Mouse (Mus musculus): ENCODE measurements around the gene Arpc4. TPM values are rescaled to one million over a fixed set of nuclear protein-coding genes. Genes with fewer than 3 reads are reported as not detected.

Gene Arpc4
- total and polyA plus RNA-seq, 2 experiments from 2014 or later: 178 to 475 TPM

DNA sequence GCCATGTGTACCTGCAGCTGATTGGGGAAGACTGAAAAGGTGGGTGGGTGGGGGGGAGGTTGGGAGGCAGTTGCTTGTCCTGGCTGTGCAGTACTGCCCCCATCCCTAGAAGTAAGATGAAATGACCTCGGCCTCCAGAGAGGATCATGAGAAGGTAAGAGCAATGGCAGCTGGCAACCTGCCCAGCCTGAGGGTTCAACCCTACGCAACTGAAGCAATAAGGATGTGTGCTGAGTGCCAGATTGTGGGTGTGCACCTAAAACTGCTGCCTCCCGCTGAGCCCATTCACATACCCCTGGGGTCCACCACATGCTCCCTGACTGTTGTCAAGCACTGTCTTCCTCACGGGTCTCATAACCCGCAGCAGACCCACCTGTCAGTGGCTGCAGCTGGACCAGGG is 38.5 kb downstream of the Arpc4 start:
- DNase-seq (ENCODE audit: low spot score) (no peak), ATAC-seq (no peak)
- no peaks in the 10 kb centered on the region for H3K27me3 ChIP-seq (ENCODE audit: insufficient read depth, low read length)
- no peak overlapping the region for H3K9ac ChIP-seq (replicated peaks; ENCODE audit: low read length)
- TF ChIP-seq CTCF (IDR thresholded peaks at IDR 0.05; ENCODE audit: low read depth): no peak
- WGBS: 74% methylated on average over 5 of the region's 5 CpGs
- H3K27ac ChIP-seq: no peak overlapping the region
- H3K4me3 ChIP-seq (ENCODE audit: low read length): no peak overlapping the region
- no peaks in the 10 kb centered on the region for H3K9me3 ChIP-seq (ENCODE audit: low read length)
- 0 out of 2 replicates have a peak, but pooled peaks cover 9% of the 10 kb centered on the region for H3K36me3 ChIP-seq (ENCODE audit: insufficient read depth, low read length)
- H3K4me1 ChIP-seq (ENCODE audit: insufficient read depth, low read length): peaks cover 11% of the 10 kb centered on the region
- no peak overlapping the region for H3K4me2 ChIP-seq (ENCODE audit: low read depth, low read length)

- Histone ChIP-seq H3K4me2 (ENCODE audit: low read depth, low read length) (peak overlapping the region; percentile 99), H3K4me1 (ENCODE audit: insufficient read depth, low read length) (peaks cover 11% of the 10 kb centered on the region), H3K4me3 (ENCODE audit: low read length) (peak overlapping the region; percentile 62), H3K9me3 (ENCODE audit: low read length) (no peaks in the 10 kb centered on the region), H3K27ac (peak overlapping the region; percentile 71), H3K27me3 (ENCODE audit: insufficient read depth, low read length) (no peaks in the 10 kb centered on the region), H3K36me3 (ENCODE audit: insufficient read depth, low read length) (0 out of 2 replicates have a peak, but pooled peaks cover 9% of the 10 kb centered on the region), H3K9ac (replicated peaks; ENCODE audit: low read length) (peak overlapping the region; percentile 75)
- TF ChIP-seq CTCF (IDR thresholded peaks at IDR 0.05; ENCODE audit: low read depth): no peak
- DNase-seq (ENCODE audit: low spot score) (peak; percentile 7), ATAC-seq (peak; percentile 15)
- 13% methylated on average over 16 of the region's 16 CpGs for WGBS
Observed at GRCm38 (mm10) chr6:113418441-113419198, 40.7 kb downstream of the Arpc4 start.

DNA sequence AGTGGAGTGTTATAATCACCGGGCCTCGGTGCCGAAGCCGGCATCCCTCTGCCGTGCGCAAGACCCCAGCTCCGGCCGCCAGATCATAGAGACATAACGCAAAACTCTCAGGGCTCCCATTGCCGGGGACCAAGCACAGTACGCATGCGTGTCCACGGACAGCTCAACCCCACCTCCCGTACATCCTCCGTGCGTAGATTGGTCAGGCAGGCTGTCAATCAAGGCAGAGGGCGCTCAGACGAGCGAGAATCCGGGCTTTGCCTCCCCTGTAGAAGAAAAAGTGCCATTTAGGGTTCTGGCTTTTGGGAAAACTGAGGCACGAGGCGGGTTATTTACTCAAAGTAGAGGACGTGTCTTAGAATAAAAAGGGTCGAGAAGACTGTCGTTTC is 41.3 kb downstream of the Arpc4 start, which contains the start of gene Rpusd3:
Gene Rpusd3 (minus strand): TSS at position 142 of the 389 bp plus-strand sequence.
- Histone ChIP-seq H3K36me3 (ENCODE audit: insufficient read depth, low read length) (0 out of 2 replicates have a peak, but pooled peaks cover 9% of the 10 kb centered on the region), H3K9ac (replicated peaks; ENCODE audit: low read length) (peak within 1 kb of the TSS; percentile 75), H3K27ac (peak within 1 kb of the TSS; percentile 71), H3K4me1 (ENCODE audit: insufficient read depth, low read length) (peaks cover 11% of the 10 kb centered on the region), H3K9me3 (ENCODE audit: low read length) (no peaks in the 10 kb centered on the region), H3K4me3 (ENCODE audit: low read length) (peak within 1 kb of the TSS; percentile 62), H3K4me2 (ENCODE audit: low read depth, low read length) (peak within 1 kb of the TSS; percentile 99), H3K27me3 (ENCODE audit: insufficient read depth, low read length) (no peaks in the 10 kb centered on the region)
- under 1% methylated on average over 25 of the region's 25 CpGs for WGBS
- DNase-seq (ENCODE audit: low spot score) (peak; percentile 99), ATAC-seq (peak; percentile 97)
- TF ChIP-seq CTCF (IDR thresholded peaks at IDR 0.05; ENCODE audit: low read depth): no peak

DNA sequence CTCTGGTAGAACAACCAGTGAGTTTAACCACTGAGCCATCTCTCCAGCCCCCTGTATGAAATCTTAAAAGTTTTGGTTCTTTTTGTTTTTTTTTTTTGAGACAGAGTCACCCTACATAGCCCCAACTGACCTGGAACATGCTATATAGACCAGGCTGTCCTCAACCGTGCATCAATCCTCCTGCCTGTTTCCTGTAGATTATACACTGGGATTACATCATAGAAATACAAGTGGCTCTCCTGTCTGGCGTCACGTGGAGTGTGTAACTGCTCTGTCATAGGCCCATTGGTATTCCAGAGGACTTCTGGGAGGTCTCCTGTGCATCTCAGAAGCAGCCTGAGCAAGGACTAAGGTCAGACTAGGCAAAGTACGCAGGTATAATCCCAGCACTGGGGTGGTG is 45.1 kb downstream of the Arpc4 start:
- H3K27ac ChIP-seq: no peak overlapping the region
- no peak for TF ChIP-seq CTCF (IDR thresholded peaks at IDR 0.05; ENCODE audit: low read depth)
- ATAC-seq (no peak), DNase-seq (ENCODE audit: low spot score) (no peak)
- no peak overlapping the region for H3K4me2 ChIP-seq (ENCODE audit: low read depth, low read length)
- no peaks in the 10 kb centered on the region for H3K9me3 ChIP-seq (ENCODE audit: low read length)
- no peak overlapping the region for H3K4me3 ChIP-seq (ENCODE audit: low read length)
- no peaks in the 10 kb centered on the region for H3K27me3 ChIP-seq (ENCODE audit: insufficient read depth, low read length)
- H3K36me3 ChIP-seq (ENCODE audit: insufficient read depth, low read length): no peaks in the 10 kb centered on the region
- 73% methylated on average over 4 of the region's 4 CpGs for WGBS
- H3K4me1 ChIP-seq (ENCODE audit: insufficient read depth, low read length): peaks cover 8% of the 10 kb centered on the region; the same call in 1 of the 2 replicates
- H3K9ac ChIP-seq (replicated peaks; ENCODE audit: low read length): no peak overlapping the region

GRCm38 (mm10) chr6:113424187-113424586 is 46.3 kb downstream of the Arpc4 start:
- Histone ChIP-seq H3K9ac (replicated peaks; ENCODE audit: low read length) (no peak overlapping the region), H3K27ac (no peak overlapping the region), H3K4me1 (ENCODE audit: insufficient read depth, low read length) (no peaks in the 10 kb centered on the region), H3K4me2 (ENCODE audit: low read depth, low read length) (no peak overlapping the region), H3K27me3 (ENCODE audit: insufficient read depth, low read length) (no peaks in the 10 kb centered on the region), H3K4me3 (ENCODE audit: low read length) (no peak overlapping the region), H3K9me3 (ENCODE audit: low read length) (no peaks in the 10 kb centered on the region), H3K36me3 (ENCODE audit: insufficient read depth, low read length) (no peaks in the 10 kb centered on the region)
- WGBS: 87% methylated on average over 7 of the region's 7 CpGs
- DNase-seq (ENCODE audit: low spot score) (no peak), ATAC-seq (no peak)
- TF ChIP-seq CTCF (IDR thresholded peaks at IDR 0.05; ENCODE audit: low read depth): no peak

DNA sequence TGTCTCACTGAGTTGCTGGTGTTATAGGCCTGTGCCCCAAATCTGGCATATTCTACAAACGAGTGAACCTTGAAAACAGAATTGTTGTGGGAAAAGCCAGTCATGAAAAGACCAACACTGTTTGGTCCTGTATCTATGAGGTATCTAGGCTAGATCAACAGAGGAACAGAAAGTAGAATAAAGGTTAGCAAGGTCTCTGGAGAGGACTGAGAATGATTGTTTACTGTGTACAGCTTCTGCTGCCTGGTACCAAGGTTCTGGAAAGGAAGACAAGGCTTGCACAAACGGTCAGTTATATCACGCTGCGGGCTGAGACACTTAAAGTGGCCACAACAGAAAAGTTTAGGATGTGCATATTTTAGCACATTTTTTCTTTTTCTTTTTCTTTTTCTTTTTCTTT is 48.8 kb downstream of the Arpc4 start:
- 94% methylated on average over 4 of the region's 4 CpGs for WGBS
- no peaks in the 10 kb centered on the region for H3K36me3 ChIP-seq (ENCODE audit: insufficient read depth, low read length)
- TF ChIP-seq CTCF (IDR thresholded peaks at IDR 0.05; ENCODE audit: low read depth): no peak
- DNase-seq (ENCODE audit: low spot score) (no peak), ATAC-seq (no peak)
- no peak overlapping the region for H3K9ac ChIP-seq (replicated peaks; ENCODE audit: low read length)
- no peak overlapping the region for H3K4me2 ChIP-seq (ENCODE audit: low read depth, low read length)
- H3K4me1 ChIP-seq (ENCODE audit: insufficient read depth, low read length): no peaks in the 10 kb centered on the region
- no peaks in the 10 kb centered on the region for H3K9me3 ChIP-seq (ENCODE audit: low read length)
- no peak overlapping the region for H3K4me3 ChIP-seq (ENCODE audit: low read length)
- no peak overlapping the region for H3K27ac ChIP-seq
- H3K27me3 ChIP-seq (ENCODE audit: insufficient read depth, low read length): no peaks in the 10 kb centered on the region

GRCm38 (mm10) chr6:113427397-113427796 is 49.5 kb downstream of the Arpc4 start:
- ATAC-seq (no peak), DNase-seq (ENCODE audit: low spot score) (peak; percentile 59)
- WGBS: 62% methylated on average over 3 of the region's 3 CpGs
- Histone ChIP-seq H3K36me3 (ENCODE audit: insufficient read depth, low read length) (no peaks in the 10 kb centered on the region), H3K4me3 (ENCODE audit: low read length) (no peak overlapping the region), H3K9ac (replicated peaks; ENCODE audit: low read length) (no peak overlapping the region), H3K4me2 (ENCODE audit: low read depth, low read length) (no peak overlapping the region), H3K27me3 (ENCODE audit: insufficient read depth, low read length) (no peaks in the 10 kb centered on the region), H3K4me1 (ENCODE audit: insufficient read depth, low read length) (no peaks in the 10 kb centered on the region), H3K9me3 (ENCODE audit: low read length) (no peaks in the 10 kb centered on the region), H3K27ac (no peak overlapping the region)
- TF ChIP-seq CTCF (IDR thresholded peaks at IDR 0.05; ENCODE audit: low read depth): peak; percentile 81

Measured in hindbrain, postnatal 0 days (tissue).